Comparison of ENCODE assay signal across 15 mouse cellular contexts in the genomic region with DNA sequence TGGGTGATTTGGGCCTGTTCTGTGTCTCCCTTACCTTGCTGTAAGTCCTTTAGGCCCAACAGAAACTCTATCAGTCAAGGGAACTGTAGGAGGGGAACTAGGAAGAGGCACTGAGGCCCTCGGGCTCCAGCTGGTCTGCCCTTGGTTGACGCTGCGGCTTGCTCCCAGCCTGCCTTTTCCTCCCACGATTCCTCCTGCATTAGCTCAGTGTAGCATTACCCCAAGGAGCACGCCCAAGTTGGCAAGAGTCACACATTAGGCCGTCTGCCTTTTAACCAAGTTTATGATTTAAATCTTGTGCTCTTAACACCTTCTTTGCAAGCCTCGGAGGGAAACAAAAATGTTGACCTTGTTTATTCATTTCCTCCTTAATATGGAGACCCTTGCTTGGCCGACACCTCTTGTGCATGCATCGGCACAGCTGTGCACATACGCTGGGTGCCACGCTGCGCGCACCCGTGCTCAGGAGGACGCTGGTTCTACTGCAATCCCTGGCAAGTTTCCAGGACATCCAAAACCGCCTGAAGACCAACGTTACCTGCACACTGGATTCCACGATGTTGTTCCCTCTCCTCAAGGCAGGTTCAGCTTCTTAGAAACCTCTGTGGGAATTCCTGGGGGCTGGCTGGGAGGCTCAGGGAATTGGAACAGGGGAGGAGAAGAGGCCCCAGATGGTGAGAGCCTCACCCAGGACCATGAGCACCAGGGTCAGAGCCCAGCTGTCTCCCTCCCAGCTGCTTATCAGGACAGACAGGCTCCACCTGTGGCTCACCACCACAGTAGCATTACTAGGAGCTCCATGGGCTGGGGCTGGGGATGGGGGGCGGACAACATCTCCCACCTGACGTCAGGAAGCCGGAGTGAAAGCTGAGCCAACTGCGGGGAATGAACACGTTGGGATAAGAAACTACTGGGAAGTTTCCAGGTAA. TPM values are rescaled to one million over a fixed set of nuclear protein-coding genes. Genes with fewer than 3 reads are reported as not detected.
DNase-seq lines count a peak whose midpoint lies in the region; ATAC-seq and TF ChIP-seq lines count a peak whose summit lies in the region.
"Had no signal": no experiment of that assay in that cellular context is flagged by ENCODE, and none has a peak within 500 bp of the region (broad histone marks: within the 10 kb centered on the region; RNA-seq: fewer than 3 reads in every experiment).

No protein-coding gene starts in this region.

- peak; percentile 51 for ATAC-seq in kidney, postnatal 0 days (replicated peaks; ENCODE audit: low FRiP score, low read depth)
- ATAC-seq in stomach, embryonic 16.5 days (ENCODE audit: insufficient read depth, low FRiP score): peak; percentile 75; the same call in 1 of the 2 replicates
- no peak for ATAC-seq in midbrain, embryonic 13.5 days
- ATAC-seq in liver, embryonic 12.5 days: no peak
- ATAC-seq: forebrain, postnatal 0 days had no signal

- no peaks in the 10 kb centered on the region for H3K9me3 ChIP-seq in kidney, postnatal 0 days (replicated peaks; ENCODE audit: low read length)
- H3K9me3 ChIP-seq in stomach, embryonic 16.5 days (replicated peaks; ENCODE audit: control insufficient read depth, low read length): no peaks in the 10 kb centered on the region
- H3K9me3 ChIP-seq in midbrain, embryonic 13.5 days: no peaks in the 10 kb centered on the region
- no peaks in the 10 kb centered on the region for H3K9me3 ChIP-seq in liver, embryonic 12.5 days (replicated peaks)
- H3K9me3 ChIP-seq: G1E; heart, embryonic 15.5 days had no signal

- peaks cover 12% of the 10 kb centered on the region for H3K4me1 ChIP-seq in kidney, postnatal 0 days (replicated peaks; ENCODE audit: insufficient read depth, low read length)
- H3K4me1 ChIP-seq in stomach, embryonic 16.5 days (ENCODE audit: control insufficient read depth, insufficient read depth, low read length): peaks cover 12% of the 10 kb centered on the region
- H3K4me1 ChIP-seq in midbrain, embryonic 13.5 days (replicated peaks): no peaks in the 10 kb centered on the region
- peaks cover 3% of the 10 kb centered on the region; the same call in 1 of the 2 replicates for H3K4me1 ChIP-seq in liver, embryonic 12.5 days

- H3K4me2 ChIP-seq in kidney, postnatal 0 days (ENCODE audit: low read length): peak overlapping the region; percentile 21; the same call in 1 of the 2 replicates
- 0 out of 2 replicates have a peak overlapping the region, but pooled peaks have one; percentile 3 for H3K4me2 ChIP-seq in stomach, embryonic 16.5 days (ENCODE audit: low read depth, low read length)
- H3K4me2 ChIP-seq in midbrain, embryonic 13.5 days (replicated peaks): no peak overlapping the region
- no peak overlapping the region for H3K4me2 ChIP-seq in liver, embryonic 12.5 days
- H3K4me2 ChIP-seq: heart, embryonic 15.5 days had no signal

- 23% methylated on average over 23 of the region's 23 CpGs for WGBS in kidney, postnatal 0 days
- WGBS in stomach, embryonic 16.5 days: 49% methylated on average over 23 of the region's 23 CpGs
- WGBS in midbrain, embryonic 13.5 days: 90% methylated on average over 23 of the region's 23 CpGs
- WGBS in liver, embryonic 12.5 days (ENCODE audit: insufficient replicate concordance): 67% methylated on average over 23 of the region's 23 CpGs

- H3K4me3 ChIP-seq in kidney, postnatal 0 days (replicated peaks; ENCODE audit: low read depth, low read length): no peak overlapping the region
- H3K4me3 ChIP-seq in stomach, embryonic 16.5 days (replicated peaks; ENCODE audit: low read length): no peak overlapping the region
- no peak overlapping the region for H3K4me3 ChIP-seq in midbrain, embryonic 13.5 days (replicated peaks)
- no peak overlapping the region for H3K4me3 ChIP-seq in liver, embryonic 12.5 days
- H3K4me3 ChIP-seq: heart, embryonic 15.5 days had no signal

- no peaks in the 10 kb centered on the region for H3K27me3 ChIP-seq in kidney, postnatal 0 days (ENCODE audit: insufficient read depth, low read length)
- no peaks in the 10 kb centered on the region for H3K27me3 ChIP-seq in stomach, embryonic 16.5 days (ENCODE audit: control insufficient read depth, insufficient read depth, low read length)
- no peaks in the 10 kb centered on the region for H3K27me3 ChIP-seq in midbrain, embryonic 13.5 days
- H3K27me3 ChIP-seq in liver, embryonic 12.5 days (replicated peaks): peaks cover 11% of the 10 kb centered on the region
- H3K27me3 ChIP-seq: heart, embryonic 15.5 days had no signal

- H3K9ac ChIP-seq in kidney, postnatal 0 days (ENCODE audit: low read depth, low read length): no peak overlapping the region
- no peak overlapping the region for H3K9ac ChIP-seq in stomach, embryonic 16.5 days (ENCODE audit: low read length)
- no peak overlapping the region for H3K9ac ChIP-seq in midbrain, embryonic 13.5 days (replicated peaks)
- no peak overlapping the region for H3K9ac ChIP-seq in liver, embryonic 12.5 days
- H3K9ac ChIP-seq: forebrain, postnatal 0 days; heart, embryonic 15.5 days had no signal

- TF ChIP-seq CTCF in kidney, postnatal 0 days (IDR thresholded peaks at IDR 0.05; ENCODE audit: low read depth): no peak

- H3K27ac ChIP-seq in kidney, postnatal 0 days: peak overlapping the region; percentile 3
- peak overlapping the region; percentile 35; the same call in 1 of the 2 replicates for H3K27ac ChIP-seq in stomach, embryonic 16.5 days (ENCODE audit: low read length)
- no peak overlapping the region for H3K27ac ChIP-seq in midbrain, embryonic 13.5 days
- H3K27ac ChIP-seq in liver, embryonic 12.5 days: no peak overlapping the region
- H3K27ac ChIP-seq: heart, embryonic 15.5 days had no signal

- DNase-seq in cerebellum, postnatal 10 days: peak; percentile 32 to 33
- no peak for DNase-seq in cerebellum, adult 11 months
- DNase-seq in ovary, adult 18-20 months (ENCODE audit: low spot score): peak; percentile 29
- no peak for DNase-seq in ovary, postnatal 10 days (ENCODE audit: low spot score)
- peak; percentile 85 for DNase-seq in kidney, postnatal 0 days (ENCODE audit: low spot score)
- DNase-seq: adrenal gland, adult 2 months; cerebellum, adult 18-20 months; forebrain, postnatal 0 days; liver; thymus, adult 2 months had no signal

- H3K36me3 ChIP-seq in kidney, postnatal 0 days (ENCODE audit: insufficient read depth, low read length): 0 out of 2 replicates have a peak, but pooled peaks cover 3% of the 10 kb centered on the region
- no peaks in the 10 kb centered on the region for H3K36me3 ChIP-seq in stomach, embryonic 16.5 days (ENCODE audit: control insufficient read depth, insufficient read depth, low read length)
- H3K36me3 ChIP-seq in midbrain, embryonic 13.5 days: peaks cover 10% of the 10 kb centered on the region; the same call in 1 of the 2 replicates
- no peaks in the 10 kb centered on the region for H3K36me3 ChIP-seq in liver, embryonic 12.5 days
- H3K36me3 ChIP-seq: G1E; heart, embryonic 15.5 days had no signal

RNA-seq across cellular contexts. Expression of a gene that starts 21.6 kb away (rescaled TPM):
- polyA plus RNA-seq in kidney, postnatal 0 days (2015; fragmentation: Nextera tagmentation; extraction: Ambion mirVana): 11.1 and 12.2 TPM in 2 replicates
- polyA plus RNA-seq in stomach, embryonic 16.5 days (2015; fragmentation: Nextera tagmentation; extraction: Ambion mirVana): 6.2 and 6.4 TPM in 2 replicates
- polyA plus RNA-seq in midbrain, embryonic 13.5 days (2015; fragmentation: Nextera tagmentation; extraction: Ambion mirVana): 2.8 and 3.6 TPM in 2 replicates
- polyA plus RNA-seq in liver, embryonic 12.5 days (2016; fragmentation: Nextera tagmentation; extraction: Ambion mirVana): 1.1 and 1.5 TPM in 2 replicates

Comparison
In these comparisons a context has a peak if more than half of its experiments do, and no peak if none do; other contexts are left out.
1. DNase-seq: peak in cerebellum, postnatal 10 days (2 of 2), ovary, adult 18-20 months (single experiment) and kidney, postnatal 0 days (single experiment); none in cerebellum, adult 11 months (single experiment) and ovary, postnatal 10 days (single experiment).
2. ATAC-seq: peak in kidney, postnatal 0 days (single experiment) and stomach, embryonic 16.5 days (single experiment); none in midbrain, embryonic 13.5 days (single experiment) and liver, embryonic 12.5 days (single experiment).
3. H3K27ac ChIP-seq: peak in kidney, postnatal 0 days (single experiment) and stomach, embryonic 16.5 days (single experiment); none in midbrain, embryonic 13.5 days (single experiment) and liver, embryonic 12.5 days (single experiment).
4. H3K4me2 ChIP-seq: peak in kidney, postnatal 0 days (single experiment) and stomach, embryonic 16.5 days (single experiment); none in midbrain, embryonic 13.5 days (single experiment) and liver, embryonic 12.5 days (single experiment).